7 mouse cellular contexts compared by ENCODE assay signal in the genomic region with DNA sequence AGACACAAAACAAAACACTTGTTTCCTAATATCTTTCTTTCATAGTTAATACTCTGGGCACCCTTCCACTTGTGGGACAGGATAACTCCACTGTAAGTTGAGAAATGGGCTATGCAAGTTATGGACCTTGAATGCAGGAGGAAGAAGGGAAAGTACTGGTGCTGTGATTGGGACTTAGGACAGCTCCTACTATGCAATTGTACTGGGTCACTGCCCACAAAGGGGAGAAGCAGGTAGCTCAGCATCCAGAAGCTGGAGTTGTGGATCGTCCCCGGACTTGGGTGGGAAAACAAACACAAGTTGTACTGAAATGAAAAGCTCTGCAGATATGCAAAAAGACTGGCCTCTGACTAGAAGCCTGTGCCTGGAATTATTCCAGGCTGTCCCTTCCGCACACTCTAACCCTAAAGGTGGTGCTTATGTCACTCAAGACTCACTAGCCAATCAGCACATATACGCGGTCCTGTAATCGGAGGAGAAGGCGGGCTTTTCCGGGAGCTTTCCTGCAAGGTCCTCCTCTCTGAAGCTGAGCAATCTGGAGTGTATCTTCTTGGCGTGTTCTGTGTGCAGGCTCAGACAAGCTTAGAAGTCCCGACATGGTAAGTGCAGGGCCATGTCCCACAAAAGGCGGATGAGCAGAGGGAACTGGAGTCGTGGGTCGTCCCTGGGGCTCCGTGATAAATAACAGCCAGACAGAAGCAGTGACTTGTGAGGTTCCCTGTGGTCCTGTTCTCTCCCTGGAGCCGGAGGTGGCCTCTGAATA. TPM values are rescaled to one million over a fixed set of nuclear protein-coding genes. Genes with fewer than 3 reads are reported as not detected.
DNase-seq lines count a peak whose midpoint lies in the region; ATAC-seq lines count a peak whose summit lies in the region.
"Not testable (repeated sequence)": the region's sequence is repeated elsewhere in the genome, so short reads cannot be mapped to it uniquely, and the experiment has no call there.

A gene (plus strand): TSS at position 474 of the 763 bp plus-strand sequence.

- WGBS in forebrain, embryonic 10.5 days: 4% methylated on average over 15 of the region's 15 CpGs
- under 1% methylated on average over 15 of the region's 15 CpGs for whole genome bisulfite sequencing in heart, embryonic 13.5 days
- 0% methylated on average over 15 of the region's 15 CpGs for WGBS in kidney, embryonic 16.5 days
- 0% methylated on average over 15 of the region's 15 CpGs for WGBS in limb, embryonic 15.5 days
- 1% methylated on average over 15 of the region's 15 CpGs for WGBS in midbrain, embryonic 16.5 days

- not testable (repeated sequence) for H3K27me3 ChIP-seq in forebrain, embryonic 10.5 days (ENCODE audit: poor library complexity, severe bottlenecking); heart, embryonic 13.5 days (replicated peaks); kidney, embryonic 16.5 days (ENCODE audit: insufficient read depth, low read length); limb, embryonic 15.5 days; midbrain, embryonic 16.5 days (ENCODE audit: control insufficient read depth, insufficient read depth, low read depth, low read length)

- H3K9me3 ChIP-seq in forebrain, embryonic 10.5 days; heart, embryonic 13.5 days; kidney, embryonic 16.5 days (ENCODE audit: low read length); limb, embryonic 15.5 days; midbrain, embryonic 16.5 days (replicated peaks; ENCODE audit: control insufficient read depth, low read length, poor library complexity, severe bottlenecking): not testable (repeated sequence)

- H3K4me3 ChIP-seq in forebrain, embryonic 10.5 days: peak within 1 kb of the TSS; percentile 51
- H3K4me3 ChIP-seq in heart, embryonic 13.5 days: peak within 1 kb of the TSS; percentile 55
- H3K4me3 ChIP-seq in kidney, embryonic 16.5 days (ENCODE audit: low read length): peak within 1 kb of the TSS; percentile 49
- peak within 1 kb of the TSS; percentile 45 for H3K4me3 ChIP-seq in limb, embryonic 15.5 days
- H3K4me3 ChIP-seq in midbrain, embryonic 16.5 days (ENCODE audit: low read depth, low read length): peak within 1 kb of the TSS; percentile 43

- H3K36me3 ChIP-seq in forebrain, embryonic 10.5 days (replicated peaks); heart, embryonic 13.5 days; kidney, embryonic 16.5 days (ENCODE audit: insufficient read depth, low read length); limb, embryonic 15.5 days; midbrain, embryonic 16.5 days (ENCODE audit: control insufficient read depth, insufficient read depth, low read length): not testable (repeated sequence)

- ATAC-seq in heart, embryonic 13.5 days (ENCODE audit: extremely low read depth, insufficient number of reproducible peaks, low FRiP score, low TSS enrichment): peak; percentile 94
- ATAC-seq in kidney, embryonic 16.5 days (ENCODE audit: low FRiP score, low TSS enrichment): peak; percentile 100
- peak; percentile 98 for ATAC-seq in limb, embryonic 15.5 days (ENCODE audit: insufficient number of reproducible peaks, low FRiP score, low TSS enrichment, low read depth)
- ATAC-seq in midbrain, embryonic 16.5 days: peak; percentile 100

- not testable (repeated sequence) for H3K4me1 ChIP-seq in forebrain, embryonic 10.5 days; heart, embryonic 13.5 days; kidney, embryonic 16.5 days (ENCODE audit: insufficient read depth, low read length); limb, embryonic 15.5 days; midbrain, embryonic 16.5 days (ENCODE audit: control insufficient read depth, insufficient read depth, low read length)

- H3K9ac ChIP-seq in heart, embryonic 13.5 days: peak within 1 kb of the TSS; percentile 73
- peak within 1 kb of the TSS; percentile 61 for H3K9ac ChIP-seq in kidney, embryonic 16.5 days (replicated peaks; ENCODE audit: low read length)
- H3K9ac ChIP-seq in limb, embryonic 15.5 days: not testable (repeated sequence)
- peak within 1 kb of the TSS; percentile 56; the same call in 1 of the 2 replicates for H3K9ac ChIP-seq in midbrain, embryonic 16.5 days (ENCODE audit: low read depth, low read length)

- peak within 1 kb of the TSS; percentile 80 for H3K27ac ChIP-seq in forebrain, embryonic 10.5 days
- not testable (repeated sequence) for H3K27ac ChIP-seq in heart, embryonic 13.5 days (replicated peaks)
- H3K27ac ChIP-seq in kidney, embryonic 16.5 days (ENCODE audit: low read length): 0 out of 2 replicates have a peak within 1 kb of the TSS, but pooled peaks have one; percentile 66
- H3K27ac ChIP-seq in limb, embryonic 15.5 days: peak within 1 kb of the TSS; percentile 59; the same call in 1 of the 2 replicates
- H3K27ac ChIP-seq in midbrain, embryonic 16.5 days (ENCODE audit: low read length): peak within 1 kb of the TSS; percentile 28; the same call in 1 of the 2 replicates

- DNase-seq in brain, adult 2 months (ENCODE audit: low read depth, low spot score): peak; percentile 76
- DNase-seq in forebrain, embryonic 10.5 days (ENCODE audit: extremely low spot score, low spot score): peak; percentile 43
- DNase-seq in spleen, postnatal 10 days (ENCODE audit: low spot score in 2 of 2): peak; percentile 3 to 19

- H3K4me2 ChIP-seq in heart, embryonic 13.5 days: peak within 1 kb of the TSS; percentile 64
- H3K4me2 ChIP-seq in kidney, embryonic 16.5 days (replicated peaks; ENCODE audit: low read depth, low read length): peak within 1 kb of the TSS; percentile 41
- peak within 1 kb of the TSS; percentile 41 for H3K4me2 ChIP-seq in limb, embryonic 15.5 days
- peak within 1 kb of the TSS; percentile 48 for H3K4me2 ChIP-seq in midbrain, embryonic 16.5 days (ENCODE audit: low read length)

RNA-seq across cellular contexts. Expression of the gene that starts here (rescaled TPM):
- polyA plus RNA-seq in forebrain, embryonic 10.5 days (2016; fragmentation: Nextera tagmentation; extraction: Ambion mirVana): 10.2 and 10.7 TPM in 2 replicates
- 4.0 and 4.1 TPM in 2 replicates for polyA plus RNA-seq in heart, embryonic 13.5 days (2015; fragmentation: Nextera tagmentation; extraction: Ambion mirVana)
- polyA plus RNA-seq in kidney, embryonic 16.5 days (2015; fragmentation: Nextera tagmentation; extraction: Ambion mirVana): 16.4 and 16.7 TPM in 2 replicates
- polyA plus RNA-seq in limb, embryonic 15.5 days (2015; fragmentation: Nextera tagmentation; extraction: Ambion mirVana): 9.0 TPM in 2 replicates
- polyA plus RNA-seq in midbrain, embryonic 16.5 days (2015; fragmentation: Nextera tagmentation; extraction: Ambion mirVana): 11.2 and 12.1 TPM in 2 replicates

Comparison
In these comparisons a context has a peak if more than half of its experiments do, and no peak if none do; other contexts are left out.
1. DNase-seq: peak in every context shown above with its lines; median percentile 76 in brain, adult 2 months; 43 in forebrain, embryonic 10.5 days; 11 in spleen, postnatal 10 days.